In genomic region chr6:129256018-129256417, GRCm38 (mm10) we compare ENCODE assay signal across 9 mouse cellular contexts. TPM values are rescaled to one million over a fixed set of nuclear protein-coding genes. Genes with fewer than 3 reads are reported as not detected.
A peak's percentile ranks its signal among the peaks of the same experiment; 100 is the strongest.
DNase-seq lines count a peak whose midpoint lies in the region; ATAC-seq and TF ChIP-seq lines count a peak whose summit lies in the region.
"Had no signal": no experiment of that assay in that cellular context is flagged by ENCODE, and none has a peak within 500 bp of the region (broad histone marks: within the 10 kb centered on the region; RNA-seq: fewer than 3 reads in every experiment).

No protein-coding gene starts in this region.

- no peak overlapping the region for H3K27ac ChIP-seq in forebrain, embryonic 11.5 days (ENCODE audit: low read depth, low read length)
- H3K27ac ChIP-seq in forebrain, embryonic 12.5 days = no peak overlapping the region
- no peak overlapping the region for H3K27ac ChIP-seq in limb, embryonic 14.5 days (replicated peaks; ENCODE audit: low read depth, low read length)
- no peak overlapping the region for H3K27ac ChIP-seq in limb, embryonic 10.5 days
- H3K27ac ChIP-seq: neural tube, embryonic 13.5 days had no signal

- 67% methylated on average over 7 of the region's 7 CpGs for WGBS in forebrain, embryonic 11.5 days
- 61% methylated on average over 7 of the region's 7 CpGs for WGBS in forebrain, embryonic 12.5 days
- WGBS in limb, embryonic 14.5 days = 54% methylated on average over 7 of the region's 7 CpGs
- WGBS in limb, embryonic 10.5 days = 61% methylated on average over 7 of the region's 7 CpGs

- no peaks in the 10 kb centered on the region for H3K27me3 ChIP-seq in forebrain, embryonic 11.5 days (ENCODE audit: control insufficient read depth, insufficient read depth, low read length)
- no peaks in the 10 kb centered on the region for H3K27me3 ChIP-seq in forebrain, embryonic 12.5 days
- no peaks in the 10 kb centered on the region for H3K27me3 ChIP-seq in limb, embryonic 14.5 days (ENCODE audit: control insufficient read depth, insufficient read depth, low read length)
- H3K27me3 ChIP-seq in limb, embryonic 10.5 days (ENCODE audit: low read depth, poor library complexity, severe bottlenecking) = no peaks in the 10 kb centered on the region
- H3K27me3 ChIP-seq: neural tube, embryonic 13.5 days had no signal

- H3K4me3 ChIP-seq in forebrain, embryonic 11.5 days (ENCODE audit: low read depth, low read length) = no peak overlapping the region
- H3K4me3 ChIP-seq in forebrain, embryonic 12.5 days (replicated peaks) = no peak overlapping the region
- no peak overlapping the region for H3K4me3 ChIP-seq in limb, embryonic 14.5 days (replicated peaks; ENCODE audit: low read length)
- no peak overlapping the region for H3K4me3 ChIP-seq in limb, embryonic 10.5 days
- H3K4me3 ChIP-seq: neural tube, embryonic 13.5 days had no signal

- no peak overlapping the region for H3K4me2 ChIP-seq in forebrain, embryonic 11.5 days (ENCODE audit: low read depth, low read length, severe bottlenecking)
- no peak overlapping the region for H3K4me2 ChIP-seq in forebrain, embryonic 12.5 days
- H3K4me2 ChIP-seq in limb, embryonic 14.5 days (replicated peaks; ENCODE audit: low read depth, low read length, severe bottlenecking) = no peak overlapping the region
- H3K4me2 ChIP-seq: neural tube, embryonic 13.5 days had no signal

- no peaks in the 10 kb centered on the region for H3K36me3 ChIP-seq in forebrain, embryonic 11.5 days (ENCODE audit: control insufficient read depth, insufficient read depth, low read length)
- H3K36me3 ChIP-seq in forebrain, embryonic 12.5 days (replicated peaks) = no peaks in the 10 kb centered on the region
- no peaks in the 10 kb centered on the region for H3K36me3 ChIP-seq in limb, embryonic 14.5 days (ENCODE audit: control insufficient read depth, insufficient read depth, low read length)
- H3K36me3 ChIP-seq in limb, embryonic 10.5 days = no peaks in the 10 kb centered on the region
- H3K36me3 ChIP-seq: neural tube, embryonic 13.5 days had no signal

- DNase-seq in forebrain, embryonic 11.5 days (ENCODE audit: low spot score) = no peak
- peak; percentile 17 for DNase-seq in limb, embryonic 14.5 days (ENCODE audit: low spot score)
- DNase-seq in limb, embryonic 10.5 days (ENCODE audit: low spot score) = no peak
- DNase-seq in layer of hippocampus, postnatal 36 days = no peak
- no peak for DNase-seq in urinary bladder, postnatal 25 days (ENCODE audit: low spot score)

- no peak for TF ChIP-seq POLR2A in limb, embryonic 14.5 days (IDR thresholded peaks at IDR 0.05; ENCODE audit: borderline replicate concordance, extremely low read depth, insufficient read depth, insufficient read length)

- H3K9me3 ChIP-seq in forebrain, embryonic 11.5 days (ENCODE audit: control insufficient read depth, low read length) = no peaks in the 10 kb centered on the region
- no peaks in the 10 kb centered on the region for H3K9me3 ChIP-seq in forebrain, embryonic 12.5 days
- no peaks in the 10 kb centered on the region for H3K9me3 ChIP-seq in limb, embryonic 14.5 days (ENCODE audit: control insufficient read depth, low read length)
- no peaks in the 10 kb centered on the region for H3K9me3 ChIP-seq in limb, embryonic 10.5 days (replicated peaks)
- H3K9me3 ChIP-seq: neural tube, embryonic 13.5 days had no signal

- 0 out of 2 replicates have a peak, but pooled peaks have one; percentile 25 for ATAC-seq in forebrain, embryonic 11.5 days (replicated peaks; ENCODE audit: low FRiP score)
- ATAC-seq in forebrain, embryonic 12.5 days (ENCODE audit: low FRiP score) = no peak
- no peak for ATAC-seq in limb, embryonic 14.5 days (ENCODE audit: low FRiP score, low read depth)
- peak; percentile 71 for ATAC-seq in common myeloid progenitor, adult 5-6 weeks (replicated peaks; ENCODE audit: low read depth, poor library complexity, severe bottlenecking)
- peak; percentile 50; the same call in 1 of the 2 replicates for ATAC-seq in monocyte, adult 5-6 weeks (replicated peaks; ENCODE audit: insufficient number of reproducible peaks, low FRiP score, low TSS enrichment, poor library complexity, severe bottlenecking)

- no peaks in the 10 kb centered on the region for H3K4me1 ChIP-seq in forebrain, embryonic 11.5 days (replicated peaks; ENCODE audit: control insufficient read depth, insufficient read depth, low read length)
- H3K4me1 ChIP-seq in forebrain, embryonic 12.5 days = no peaks in the 10 kb centered on the region
- H3K4me1 ChIP-seq in limb, embryonic 14.5 days (ENCODE audit: control insufficient read depth, insufficient read depth, low read length) = no peaks in the 10 kb centered on the region
- no peaks in the 10 kb centered on the region for H3K4me1 ChIP-seq in limb, embryonic 10.5 days
- H3K4me1 ChIP-seq: neural tube, embryonic 13.5 days had no signal

- no peak overlapping the region for H3K9ac ChIP-seq in forebrain, embryonic 11.5 days (ENCODE audit: low read length)
- no peak overlapping the region for H3K9ac ChIP-seq in forebrain, embryonic 12.5 days
- H3K9ac ChIP-seq in limb, embryonic 14.5 days (ENCODE audit: low read depth, low read length, severe bottlenecking) = no peak overlapping the region
- H3K9ac ChIP-seq: neural tube, embryonic 13.5 days had no signal

RNA-seq across cellular contexts. Expression of gene Cd69, which starts 19.2 kb away (rescaled TPM):
- not detected in 2 replicates for polyA plus RNA-seq in forebrain, embryonic 11.5 days (2014; fragmentation: Nextera tagmentation; extraction: Ambion mirVana)
- not detected in 2 replicates for polyA plus RNA-seq in forebrain, embryonic 12.5 days (2016; fragmentation: Nextera tagmentation; extraction: Ambion mirVana)
- 0.13 and 0.17 TPM in 2 replicates for polyA plus RNA-seq in limb, embryonic 14.5 days (2012; rRNA removed)
- 0.39 and 0.46 TPM in 2 replicates for polyA plus RNA-seq in limb, embryonic 14.5 days (2014; fragmentation: Nextera tagmentation; extraction: Ambion mirVana)
- 0.16 TPM in 1 of 2 replicates, not detected in the other for polyA plus RNA-seq in limb, embryonic 10.5 days (2016; fragmentation: Nextera tagmentation; extraction: Ambion mirVana)
- 245 and 273 TPM in 2 replicates for total RNA-seq in common myeloid progenitor, adult 5-6 weeks (2017)
- total RNA-seq in monocyte, adult 5-6 weeks (2017) = 122 to 324 TPM (median 301 TPM) in 3 replicates
- not detected for total RNA-seq in layer of hippocampus, postnatal 36 days (2021)
- polyA plus RNA-seq: neural tube, embryonic 13.5 days had no signal

Comparison
In these comparisons a context has a peak if more than half of its experiments do, and no peak if none do; other contexts are left out.
1. ATAC-seq: peak in forebrain, embryonic 11.5 days (single experiment), common myeloid progenitor, adult 5-6 weeks (single experiment) and monocyte, adult 5-6 weeks (single experiment); none in forebrain, embryonic 12.5 days (single experiment) and limb, embryonic 14.5 days (single experiment).